Mouse (Mus musculus): Measurements from ENCODE around the gene Rgcc. TPM values are rescaled to one million over a fixed set of nuclear protein-coding genes. Genes with fewer than 3 reads are reported as not detected.

Rgcc gene
- 16.1 and 18.7 TPM in 2 replicates for polyA plus RNA-seq (2016; fragmentation: Nextera tagmentation; extraction: Ambion mirVana)

DNA sequence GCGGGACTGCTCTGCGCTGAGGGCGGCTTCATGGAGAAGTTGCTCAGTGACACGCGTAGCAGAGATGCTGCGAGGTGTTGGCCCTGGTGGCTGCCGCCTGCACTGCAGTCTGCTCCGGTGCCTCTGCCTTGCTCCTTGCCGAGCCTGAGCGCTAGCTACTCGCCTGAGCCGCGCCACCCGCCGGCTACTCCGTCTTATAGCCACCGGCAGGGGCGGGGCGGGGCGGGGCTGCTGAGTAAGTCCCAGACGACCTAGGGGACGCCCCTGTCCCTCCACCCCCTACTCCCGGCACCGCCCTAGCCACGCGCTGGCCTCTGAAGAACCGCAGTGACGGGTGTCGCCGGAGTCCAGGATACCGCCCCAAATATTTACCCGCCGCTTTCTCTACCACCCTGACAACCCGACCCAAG, at the start of gene Rgcc:
Gene Rgcc (minus strand): TSS at position 180 of the 410 bp plus-strand sequence.
- Histone ChIP-seq H3K27me3 (ENCODE audit: low read depth, poor library complexity, severe bottlenecking) (peaks cover 74% of the 10 kb centered on the region), H3K4me3 (peak within 1 kb of the TSS; percentile 62), H3K9me3 (replicated peaks) (no peaks in the 10 kb centered on the region), H3K36me3 (no peaks in the 10 kb centered on the region), H3K4me1 (peaks cover 35% of the 10 kb centered on the region), H3K27ac (replicated peaks) (peak within 1 kb of the TSS; percentile 53)
- WGBS: under 1% methylated on average over 34 of the region's 34 CpGs
- DNase-seq (ENCODE audit: low spot score): peak; percentile 95

DNA sequence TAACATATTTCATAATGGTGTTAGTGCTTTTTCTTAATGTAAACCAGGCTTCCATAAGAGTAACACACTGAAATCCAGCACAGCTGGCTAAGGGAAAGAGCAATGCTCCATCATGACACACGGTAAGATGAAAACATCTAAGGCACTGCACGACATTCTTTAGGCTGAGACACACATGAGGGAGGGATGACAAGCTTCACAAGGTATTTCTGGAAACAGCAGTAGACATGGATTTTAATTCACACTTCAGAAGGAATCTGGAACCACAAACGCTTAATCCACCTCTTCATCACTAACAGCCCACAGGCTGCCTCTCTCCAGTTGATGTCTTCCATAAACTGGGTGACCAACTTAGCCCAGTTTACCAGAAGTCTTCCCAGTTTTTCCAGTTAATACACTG, 44.9 kb upstream of the Rgcc start:
- H3K27me3 ChIP-seq (ENCODE audit: low read depth, poor library complexity, severe bottlenecking): no peaks in the 10 kb centered on the region
- WGBS: 90% methylated on average over 3 of the region's 3 CpGs
- H3K27ac ChIP-seq (replicated peaks): no peak overlapping the region
- no peak overlapping the region for H3K4me3 ChIP-seq
- H3K9me3 ChIP-seq (replicated peaks): peaks cover 7% of the 10 kb centered on the region; the same call in 1 of the 2 replicates
- no peaks in the 10 kb centered on the region for H3K4me1 ChIP-seq
- H3K36me3 ChIP-seq: peaks cover 81% of the 10 kb centered on the region
- no peak for DNase-seq (ENCODE audit: low spot score)

DNA sequence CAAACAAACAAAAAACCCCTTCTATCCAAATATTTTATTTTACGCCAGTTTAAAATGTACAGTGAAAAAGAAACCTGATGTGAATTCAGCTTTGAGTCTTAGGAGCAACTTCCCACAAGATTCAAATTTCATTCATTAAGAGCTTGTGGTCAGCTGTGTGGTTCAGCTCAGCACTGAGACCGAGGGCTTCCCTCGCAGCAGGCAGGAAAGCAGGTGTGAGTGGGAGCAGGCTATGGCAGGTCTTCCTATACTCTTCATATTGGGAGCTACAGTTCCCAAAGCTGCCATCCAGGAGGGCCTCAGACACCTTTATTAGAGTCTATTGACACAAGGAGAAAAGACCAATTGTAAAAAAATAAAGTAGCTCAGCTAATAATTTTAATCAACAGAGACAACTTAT, 34.2 kb upstream of the Rgcc start:
- DNase-seq (ENCODE audit: low spot score): no peak
- WGBS: 93% methylated on average over 3 of the region's 3 CpGs
- no peak overlapping the region for H3K4me3 ChIP-seq
- peaks cover 9% of the 10 kb centered on the region; the same call in 1 of the 2 replicates for H3K4me1 ChIP-seq
- peaks cover 73% of the 10 kb centered on the region for H3K36me3 ChIP-seq
- H3K9me3 ChIP-seq (replicated peaks): no peaks in the 10 kb centered on the region
- no peak overlapping the region for H3K27ac ChIP-seq (replicated peaks)
- no peaks in the 10 kb centered on the region for H3K27me3 ChIP-seq (ENCODE audit: low read depth, poor library complexity, severe bottlenecking)

DNA sequence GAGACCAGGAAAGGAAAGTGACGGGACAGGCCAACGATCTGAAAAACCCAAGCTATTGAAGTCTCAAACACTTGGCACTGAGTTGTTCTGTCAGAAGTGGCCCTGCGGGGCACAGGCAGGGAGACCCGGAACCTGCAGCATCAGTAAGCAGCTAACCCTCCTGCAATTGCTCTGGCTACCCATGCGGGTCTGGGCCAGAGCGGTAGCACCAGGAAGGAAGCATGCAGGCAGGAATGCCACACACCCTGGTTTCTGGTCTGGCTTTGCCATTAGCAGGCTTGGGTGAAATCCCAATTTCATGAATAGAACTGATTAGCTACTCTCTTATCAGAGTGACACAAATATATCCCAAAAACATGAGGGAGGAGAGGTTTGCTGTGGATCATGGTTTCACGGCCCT, 30.5 kb upstream of the Rgcc start:
- Histone ChIP-seq H3K4me1 (peaks cover 9% of the 10 kb centered on the region; the same call in 1 of the 2 replicates), H3K9me3 (replicated peaks) (no peaks in the 10 kb centered on the region), H3K27ac (replicated peaks) (no peak overlapping the region), H3K36me3 (peaks cover 39% of the 10 kb centered on the region), H3K27me3 (ENCODE audit: low read depth, poor library complexity, severe bottlenecking) (no peaks in the 10 kb centered on the region), H3K4me3 (no peak overlapping the region)
- WGBS: 84% methylated on average over 7 of the region's 7 CpGs
- DNase-seq (ENCODE audit: low spot score): no peak

DNA sequence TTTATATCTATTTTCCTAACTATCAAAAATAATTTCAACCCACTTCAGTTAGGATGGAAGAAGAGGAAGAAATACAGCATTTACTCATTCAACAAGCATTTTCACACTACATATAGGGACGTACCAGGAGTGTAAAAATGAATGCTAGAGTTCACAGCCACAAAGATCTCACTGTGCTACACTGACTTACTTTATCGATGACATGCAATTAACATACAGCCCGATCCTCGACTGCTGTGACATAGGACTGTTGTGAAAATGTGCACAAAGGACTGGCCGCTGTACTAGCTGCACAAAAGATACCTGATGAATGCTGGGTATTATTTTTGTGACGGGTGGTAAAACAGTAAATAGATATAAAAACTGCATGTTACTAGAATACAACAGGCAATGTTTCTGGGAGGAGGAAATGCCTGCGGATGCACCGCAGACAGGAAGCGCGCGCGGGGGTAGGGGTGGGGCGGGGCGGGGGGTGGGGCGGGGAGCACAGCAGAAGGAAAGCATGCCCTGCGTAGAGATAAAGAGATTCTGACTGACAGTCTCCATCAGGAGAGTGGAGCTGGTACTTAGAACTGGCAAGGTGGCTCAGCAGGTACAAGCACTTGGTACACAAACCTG, 29.6 kb upstream of the Rgcc start:
- peaks cover 30% of the 10 kb centered on the region for H3K36me3 ChIP-seq

DNA sequence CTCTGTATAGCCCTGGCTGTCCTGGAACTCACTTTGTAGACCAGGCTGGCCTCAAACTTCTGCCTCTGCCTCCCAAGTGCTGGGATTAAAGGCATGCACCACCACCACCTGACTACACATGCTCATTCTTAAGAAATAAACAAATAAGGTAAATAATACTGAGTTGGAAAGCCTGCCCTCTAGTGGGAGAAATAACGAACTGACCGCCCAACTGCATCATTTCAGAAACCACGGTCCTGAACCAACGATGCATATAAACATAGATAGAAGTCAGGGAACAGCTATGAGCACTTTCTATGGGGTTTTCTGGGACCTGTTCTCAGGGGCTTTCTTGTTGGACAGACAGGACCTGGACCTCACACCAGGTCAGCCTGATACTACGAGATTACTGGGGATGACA, 25.6 kb upstream of the Rgcc start:
- Histone ChIP-seq H3K9me3 (replicated peaks) (no peaks in the 10 kb centered on the region), H3K4me3 (no peak overlapping the region), H3K27ac (replicated peaks) (no peak overlapping the region), H3K4me1 (peaks cover 9% of the 10 kb centered on the region; the same call in 1 of the 2 replicates), H3K36me3 (0 out of 2 replicates have a peak, but pooled peaks cover 2% of the 10 kb centered on the region), H3K27me3 (ENCODE audit: low read depth, poor library complexity, severe bottlenecking) (no peaks in the 10 kb centered on the region)
- DNase-seq (ENCODE audit: low spot score): no peak
- WGBS: 41% methylated on average over 5 of the region's 5 CpGs

More for the DNA sequence above, 29.6 kb upstream of the Rgcc start:
- Histone ChIP-seq H3K9me3 (replicated peaks) (no peaks in the 10 kb centered on the region), H3K27ac (replicated peaks) (no peak overlapping the region), H3K4me3 (no peak overlapping the region), H3K4me1 (peaks cover 9% of the 10 kb centered on the region; the same call in 1 of the 2 replicates), H3K27me3 (ENCODE audit: low read depth, poor library complexity, severe bottlenecking) (no peaks in the 10 kb centered on the region)
- DNase-seq (ENCODE audit: low spot score): no peak
- 69% methylated on average over 16 of the region's 16 CpGs for WGBS

DNA sequence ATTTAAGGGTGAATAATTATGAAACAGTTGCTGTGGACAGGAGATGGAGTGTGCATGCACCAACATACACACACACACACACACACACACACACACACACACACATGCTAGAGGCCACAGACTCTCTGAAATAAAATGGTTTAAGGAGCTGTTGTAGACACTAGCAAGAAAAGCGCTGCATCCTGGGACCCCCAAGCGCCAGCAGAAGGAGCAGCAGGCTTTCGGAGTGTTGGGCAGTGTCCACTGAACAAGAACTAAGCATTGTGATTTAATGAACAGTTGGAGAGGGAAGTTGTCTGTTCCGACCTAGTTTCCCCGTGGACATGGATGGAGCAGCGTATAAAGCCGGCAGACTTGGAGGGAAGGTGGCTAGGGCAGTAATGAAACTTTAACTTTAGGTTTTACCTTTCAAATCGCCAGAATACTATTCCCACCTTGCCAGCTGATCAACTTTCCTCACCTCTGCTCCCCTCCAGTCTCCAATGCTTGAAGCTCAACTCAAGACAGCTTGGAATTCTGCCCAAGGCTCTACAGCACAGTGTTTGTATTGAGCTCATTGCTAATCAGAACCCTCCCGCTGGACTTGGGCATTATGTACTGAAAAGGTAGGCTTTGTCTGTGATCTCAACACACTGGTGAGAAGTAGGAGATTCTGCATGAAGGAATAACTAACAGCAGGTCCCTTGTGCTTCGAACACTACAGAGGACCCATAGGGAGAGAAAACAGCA, 22.8 kb upstream of the Rgcc start:
- Histone ChIP-seq H3K27ac (replicated peaks) (no peak overlapping the region), H3K4me3 (no peak overlapping the region), H3K27me3 (ENCODE audit: low read depth, poor library complexity, severe bottlenecking) (no peaks in the 10 kb centered on the region), H3K9me3 (replicated peaks) (no peaks in the 10 kb centered on the region), H3K4me1 (0 out of 2 replicates have a peak, but pooled peaks cover 3% of the 10 kb centered on the region), H3K36me3 (no peaks in the 10 kb centered on the region)
- no peak for DNase-seq (ENCODE audit: low spot score)
- 83% methylated on average over 10 of the region's 10 CpGs for WGBS

DNA sequence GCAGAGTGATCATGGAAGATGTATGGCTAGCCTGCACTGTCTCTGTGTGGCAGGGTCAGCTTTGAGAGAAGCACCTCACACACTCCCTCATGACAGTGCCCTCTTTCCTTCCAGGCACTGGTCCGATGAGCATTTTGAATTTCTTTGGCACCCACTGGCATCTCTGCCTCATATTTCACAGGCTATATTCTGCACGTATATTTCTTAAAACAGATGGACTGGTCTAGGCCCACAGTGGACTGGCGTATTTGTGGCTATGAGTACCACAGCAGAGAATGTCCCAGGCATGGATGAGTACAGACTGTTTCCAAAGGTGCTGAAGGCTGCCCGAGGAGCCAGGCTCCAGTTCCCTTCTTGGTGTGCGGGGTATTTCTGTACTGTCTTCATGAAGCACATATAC, 20.4 kb upstream of the Rgcc start:
- 0 out of 2 replicates have a peak, but pooled peaks cover 3% of the 10 kb centered on the region for H3K4me1 ChIP-seq
- H3K27ac ChIP-seq (replicated peaks): no peak overlapping the region
- H3K27me3 ChIP-seq (ENCODE audit: low read depth, poor library complexity, severe bottlenecking): no peaks in the 10 kb centered on the region
- WGBS: 94% methylated on average over 5 of the region's 5 CpGs
- H3K4me3 ChIP-seq: no peak overlapping the region
- no peaks in the 10 kb centered on the region for H3K9me3 ChIP-seq (replicated peaks)
- no peaks in the 10 kb centered on the region for H3K36me3 ChIP-seq
- no peak for DNase-seq (ENCODE audit: low spot score)

DNA sequence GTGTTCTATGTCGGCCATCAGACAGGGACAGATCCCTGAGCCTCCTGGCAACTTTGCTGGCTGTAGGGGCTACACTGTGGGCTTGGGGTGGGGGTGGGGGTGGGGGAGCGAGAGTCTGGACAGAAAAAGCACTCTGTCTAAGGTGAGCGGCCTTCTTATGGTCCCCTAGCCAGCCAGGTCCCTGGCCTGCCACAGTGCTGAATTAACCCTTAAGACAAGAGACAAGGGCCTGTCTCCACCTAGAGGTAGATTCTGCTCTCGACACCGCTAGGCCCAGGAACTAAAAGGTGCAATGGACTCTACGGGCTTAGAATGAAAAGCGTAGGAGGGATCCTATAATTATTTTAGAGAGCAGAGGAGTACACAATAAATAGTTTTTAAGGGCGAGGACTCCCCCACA, 19.7 kb upstream of the Rgcc start:
- 32% methylated on average over 8 of the region's 8 CpGs for WGBS
- Histone ChIP-seq H3K9me3 (replicated peaks) (no peaks in the 10 kb centered on the region), H3K27ac (replicated peaks) (peak overlapping the region; percentile 55; the same call in 1 of the 2 replicates), H3K4me3 (no peak overlapping the region), H3K36me3 (no peaks in the 10 kb centered on the region), H3K27me3 (ENCODE audit: low read depth, poor library complexity, severe bottlenecking) (no peaks in the 10 kb centered on the region), H3K4me1 (0 out of 2 replicates have a peak, but pooled peaks cover 3% of the 10 kb centered on the region)
- DNase-seq (ENCODE audit: low spot score): peak; percentile 43

DNA sequence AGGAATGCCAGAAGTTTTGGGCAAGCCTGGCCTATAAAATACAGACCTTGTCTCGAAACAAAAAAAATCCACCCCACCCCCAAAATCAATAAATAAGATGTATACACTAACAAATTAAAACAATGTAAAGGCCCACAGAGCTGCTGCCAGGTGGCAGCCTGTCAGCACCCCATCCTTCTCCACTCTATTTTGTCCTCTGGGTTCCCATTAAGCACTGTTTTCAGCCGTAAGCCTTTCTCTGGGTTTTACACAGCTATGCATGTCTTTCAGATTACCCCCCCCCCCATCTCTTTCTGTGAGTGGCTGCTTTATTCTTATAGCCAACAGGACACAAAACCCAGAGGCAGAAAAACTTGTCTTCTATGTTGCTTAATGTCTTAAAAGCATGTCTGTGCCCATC, 16.2 kb upstream of the Rgcc start:
- 88% methylated on average over 2 of the region's 2 CpGs for WGBS
- Histone ChIP-seq H3K9me3 (replicated peaks) (no peaks in the 10 kb centered on the region), H3K27me3 (ENCODE audit: low read depth, poor library complexity, severe bottlenecking) (no peaks in the 10 kb centered on the region), H3K36me3 (no peaks in the 10 kb centered on the region), H3K4me1 (0 out of 2 replicates have a peak, but pooled peaks cover 3% of the 10 kb centered on the region), H3K27ac (replicated peaks) (no peak overlapping the region), H3K4me3 (no peak overlapping the region)
- no peak for DNase-seq (ENCODE audit: low spot score)

DNA sequence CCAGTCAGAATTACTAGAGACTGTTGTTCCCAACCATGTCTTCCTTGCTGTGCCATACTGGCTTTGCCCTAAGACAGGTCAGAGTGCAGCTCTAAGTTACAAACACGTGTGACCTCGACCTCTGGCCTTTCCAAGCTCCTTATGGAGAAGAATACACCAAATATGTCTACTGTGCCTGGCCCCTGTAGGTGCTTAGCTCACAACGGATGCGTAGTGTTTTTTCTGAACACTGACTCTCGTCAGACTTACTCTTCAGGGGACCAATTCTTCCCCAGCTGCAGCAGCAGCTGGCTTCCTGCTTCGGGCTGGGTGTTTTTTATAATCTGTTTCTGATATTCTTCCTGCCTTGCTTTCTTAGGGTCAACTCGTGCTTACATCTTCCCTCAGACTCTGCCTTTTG, 14.4 kb upstream of the Rgcc start:
- no peaks in the 10 kb centered on the region for H3K4me1 ChIP-seq
- H3K27me3 ChIP-seq (ENCODE audit: low read depth, poor library complexity, severe bottlenecking): no peaks in the 10 kb centered on the region
- WGBS: 63% methylated on average over 7 of the region's 7 CpGs
- H3K27ac ChIP-seq (replicated peaks): no peak overlapping the region
- DNase-seq (ENCODE audit: low spot score): no peak
- H3K9me3 ChIP-seq (replicated peaks): no peaks in the 10 kb centered on the region
- no peaks in the 10 kb centered on the region for H3K36me3 ChIP-seq
- H3K4me3 ChIP-seq: no peak overlapping the region

DNA sequence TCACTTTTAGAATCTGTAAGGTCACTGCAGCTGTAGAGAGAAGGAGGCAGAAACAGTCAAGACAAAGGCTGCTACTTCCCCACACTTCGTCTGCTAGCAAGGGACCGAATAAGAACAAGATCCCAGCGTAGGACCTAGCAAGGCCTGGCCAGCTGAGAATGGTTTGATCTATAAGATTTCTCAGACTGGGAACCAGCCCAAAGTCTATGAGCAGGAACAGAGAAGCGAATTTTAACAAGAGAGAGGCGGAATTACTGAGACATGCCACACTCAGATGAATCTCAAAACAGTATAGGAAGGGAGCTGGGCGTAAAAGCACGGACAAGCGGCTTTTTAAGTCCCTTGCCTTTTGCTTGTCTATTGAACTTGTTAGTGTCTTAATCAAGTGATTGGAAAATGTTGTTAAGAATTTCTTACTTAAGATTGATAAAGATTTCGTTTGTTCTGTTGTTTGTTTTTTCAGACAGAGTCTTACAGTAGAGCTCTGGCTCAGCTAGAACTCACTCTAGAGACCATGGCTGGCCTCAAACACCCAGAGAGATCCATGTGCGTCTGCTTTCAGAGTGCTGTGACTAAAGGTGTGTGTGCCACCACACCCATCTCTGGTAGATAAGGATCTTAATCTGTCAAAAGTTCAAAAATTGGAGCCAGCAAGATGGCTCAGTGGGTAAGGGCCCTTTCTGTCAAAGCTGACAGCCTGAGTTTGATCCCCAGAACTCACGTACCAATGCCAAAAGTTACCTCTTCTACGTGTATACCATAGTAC, 13.0 kb upstream of the Rgcc start:
- no peaks in the 10 kb centered on the region for H3K9me3 ChIP-seq (replicated peaks)
- no peaks in the 10 kb centered on the region for H3K4me1 ChIP-seq
- no peaks in the 10 kb centered on the region for H3K27me3 ChIP-seq (ENCODE audit: low read depth, poor library complexity, severe bottlenecking)
- WGBS: 83% methylated on average over 12 of the region's 12 CpGs
- H3K36me3 ChIP-seq: no peaks in the 10 kb centered on the region
- H3K27ac ChIP-seq (replicated peaks): no peak overlapping the region
- no peak overlapping the region for H3K4me3 ChIP-seq
- no peak for DNase-seq (ENCODE audit: low spot score)

All from midbrain, embryonic 10.5 days (tissue).